Mouse (Mus musculus): ENCODE measurements at regions not wholly inside any gene's neighbourhood (a gene's known extent, or its start where the extent isn't known, plus 50 kb on each side); places are given as distances from the start of the nearest gene placed in this dataset.

DNA sequence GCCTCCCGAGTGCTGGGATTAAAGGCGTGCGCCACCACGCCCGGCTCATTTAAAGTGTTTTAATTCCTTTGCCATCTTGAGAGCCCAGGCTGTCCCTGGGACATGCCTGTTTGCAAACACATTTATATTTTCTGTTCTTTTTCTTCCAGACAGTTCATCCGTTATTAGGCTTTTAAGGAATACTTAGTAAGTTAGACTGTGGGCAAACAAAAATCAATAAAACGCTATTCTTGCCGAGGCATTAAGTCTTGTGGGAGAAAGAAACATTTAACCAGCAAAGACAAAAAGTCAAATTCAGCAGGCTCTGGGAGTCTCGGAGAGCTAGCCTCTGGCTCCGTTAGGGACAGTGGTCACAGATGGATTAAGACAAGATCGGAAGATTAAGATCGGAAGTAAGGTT is 52.0 kb upstream of the Cpsf6 start:
- no peak for DNase-seq

DNA sequence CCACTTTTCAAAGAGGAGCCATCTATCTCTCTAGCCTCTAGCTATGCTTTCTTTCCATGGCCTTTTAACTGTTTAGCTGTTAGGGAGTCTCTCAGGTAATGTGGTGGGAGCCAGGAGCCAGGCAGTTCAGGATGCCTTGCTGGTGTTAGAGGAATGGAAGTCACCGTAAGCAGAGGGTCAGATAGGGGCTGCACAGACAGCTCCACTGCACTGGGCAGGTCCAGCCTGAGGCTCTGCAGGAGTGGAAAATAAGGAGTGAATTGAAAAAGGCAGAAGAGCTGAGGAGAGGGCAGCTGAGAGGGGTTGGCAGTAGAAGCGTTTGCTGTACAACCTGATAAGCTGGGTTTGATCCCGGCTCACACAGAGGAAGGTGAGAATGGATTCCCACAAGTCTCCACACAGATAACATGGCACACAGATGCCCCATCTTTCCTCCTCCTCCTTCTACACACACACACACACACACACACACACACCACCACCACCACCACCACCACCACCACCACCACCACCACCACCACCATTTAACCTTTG is 51.3 kb upstream of the Cpsf6 start:
- DNase-seq: no peak

DNA sequence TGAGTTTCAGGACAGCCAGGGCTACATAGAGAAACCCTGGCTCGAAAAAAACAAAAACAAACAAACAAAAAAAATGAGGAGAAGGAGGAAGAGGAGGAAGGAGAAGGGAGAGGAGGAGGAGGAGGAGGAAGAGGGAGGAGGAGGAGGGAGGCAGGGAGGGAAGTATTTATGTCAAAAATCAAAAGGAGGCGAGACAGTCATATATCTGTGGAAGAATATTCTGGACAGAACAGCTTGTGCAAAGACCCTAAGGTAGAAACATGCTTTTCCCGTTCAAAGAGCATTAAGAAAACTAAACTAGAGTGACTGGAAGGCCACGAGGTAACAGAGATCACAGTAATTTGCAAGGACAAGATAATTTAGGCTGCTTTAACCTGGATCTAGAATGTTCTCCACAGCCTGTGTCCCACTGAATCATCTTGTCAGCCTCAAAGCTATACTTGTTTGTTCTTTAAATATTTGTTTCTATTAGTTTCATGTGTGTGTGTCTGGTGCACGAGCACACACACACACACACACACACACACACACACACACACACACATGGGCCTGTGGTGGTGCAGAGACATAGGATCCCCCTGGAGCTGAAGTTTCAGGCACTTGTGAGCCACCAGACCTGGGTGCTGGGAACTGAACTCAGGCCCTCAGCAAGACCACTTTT is 50.5 kb upstream of the Cpsf6 start:
- DNase-seq: no peak

DNA sequence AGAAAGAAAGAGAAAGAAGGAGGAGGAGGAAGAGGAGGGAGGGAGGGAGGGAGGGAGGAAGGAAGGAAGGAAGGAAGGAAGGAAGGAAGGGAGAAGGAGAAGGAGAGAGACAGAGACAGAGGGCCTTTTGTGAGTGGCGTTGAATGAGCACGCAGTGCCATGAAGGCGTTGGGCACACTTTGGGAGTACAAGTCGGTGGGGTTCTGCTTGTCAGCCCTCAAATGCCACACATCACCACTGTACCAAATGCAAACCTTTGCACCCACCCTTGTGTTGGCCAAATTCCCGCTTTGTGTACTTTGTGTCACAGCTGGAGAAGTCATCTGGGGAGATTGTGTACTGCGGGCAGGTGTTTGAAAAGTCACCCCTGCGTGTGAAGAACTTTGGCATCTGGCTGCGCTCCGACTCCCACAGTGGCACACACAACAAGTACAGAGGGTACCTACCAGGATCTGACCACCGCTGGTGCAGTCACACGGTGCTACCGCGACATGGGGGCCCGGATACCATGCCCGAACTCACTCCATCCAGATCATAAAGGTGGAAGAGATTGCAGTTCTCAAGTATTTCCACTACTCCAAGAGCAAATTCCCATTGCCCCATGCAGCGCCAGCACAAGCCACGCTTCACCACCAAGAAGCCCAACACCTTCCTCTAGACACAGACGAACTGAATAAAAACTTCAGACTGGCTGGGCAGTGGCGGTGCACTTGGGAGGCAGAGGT is 49.8 kb upstream of the Cpsf6 start:
- no peak for DNase-seq

Data from cerebellum, adult 11-12 months (tissue).